Mouse (Mus musculus) induced T-regulatory cell, adult 2 months (primary cell): ENCODE measurements around the gene Mospd1.

Experiments used
- DNase-seq: peaks from one replicate; pipeline ENCODE4 v3.0.0-alpha.2; 2012; ENCODE audit warnings: low read depth

Mospd1 gene

DNA sequence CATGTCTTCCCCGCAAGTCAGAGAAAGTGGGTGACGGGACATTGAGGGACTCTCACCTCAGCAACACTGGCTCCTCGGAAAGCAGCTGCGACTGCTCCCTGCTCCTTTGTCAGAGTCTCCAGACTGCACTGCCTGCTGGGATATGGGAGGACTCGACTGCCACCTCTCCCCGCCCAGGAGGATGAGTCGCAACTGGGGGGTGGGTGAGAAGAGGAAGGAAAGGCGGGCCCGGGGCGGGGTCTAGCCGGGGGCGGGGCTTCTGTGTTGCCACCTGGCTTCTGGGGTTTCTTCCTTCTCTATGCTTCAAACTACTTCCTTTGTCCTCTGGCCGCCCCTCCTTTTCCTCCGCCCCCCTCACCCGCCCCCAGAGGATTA, at the start of gene Mospd1:
Gene Mospd1, minus strand, starts transcription at position 137 of the 375 bp plus-strand sequence.
- peak; percentile 89 for DNase-seq

DNA sequence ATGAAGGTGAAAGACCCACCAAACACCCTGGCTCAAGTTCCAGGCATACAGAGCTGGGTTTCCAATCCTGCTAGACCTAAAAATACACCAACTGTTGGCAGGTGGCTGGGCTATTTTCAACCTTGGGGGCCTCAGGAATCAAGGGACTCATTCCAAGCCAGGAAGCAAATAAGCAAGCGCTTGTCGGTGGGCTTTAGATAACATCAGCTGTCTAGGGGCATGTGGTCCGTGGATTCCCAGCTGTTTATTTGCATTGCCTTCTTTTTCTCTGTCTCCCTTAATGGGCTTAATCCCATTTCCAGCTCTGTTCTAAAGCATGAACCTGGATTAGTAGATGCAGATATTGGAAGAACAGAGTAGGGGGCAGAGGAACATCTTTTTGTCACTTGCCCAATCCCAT, 16.1 kb upstream of the Mospd1 start:
- no peak for DNase-seq

DNA sequence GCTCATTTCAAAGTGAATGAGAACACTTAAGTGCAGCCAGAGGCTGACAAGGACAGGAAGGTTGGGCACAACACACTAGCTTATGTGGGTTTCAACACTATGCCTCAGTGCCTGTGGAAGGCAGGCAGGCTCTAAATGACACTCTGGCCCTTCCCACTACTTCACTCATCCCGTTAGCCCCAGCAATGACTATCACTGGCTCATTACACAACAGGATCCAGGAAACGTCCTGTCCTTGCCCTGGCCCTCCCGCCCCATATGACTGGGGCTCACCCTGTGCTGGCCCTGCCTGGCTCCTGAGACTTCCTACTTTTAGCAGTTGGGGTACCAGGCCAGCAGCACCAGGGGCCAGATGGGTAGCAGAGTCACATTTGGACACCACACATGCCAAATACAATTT, 12.8 kb upstream of the Mospd1 start:
- no peak for DNase-seq

DNA sequence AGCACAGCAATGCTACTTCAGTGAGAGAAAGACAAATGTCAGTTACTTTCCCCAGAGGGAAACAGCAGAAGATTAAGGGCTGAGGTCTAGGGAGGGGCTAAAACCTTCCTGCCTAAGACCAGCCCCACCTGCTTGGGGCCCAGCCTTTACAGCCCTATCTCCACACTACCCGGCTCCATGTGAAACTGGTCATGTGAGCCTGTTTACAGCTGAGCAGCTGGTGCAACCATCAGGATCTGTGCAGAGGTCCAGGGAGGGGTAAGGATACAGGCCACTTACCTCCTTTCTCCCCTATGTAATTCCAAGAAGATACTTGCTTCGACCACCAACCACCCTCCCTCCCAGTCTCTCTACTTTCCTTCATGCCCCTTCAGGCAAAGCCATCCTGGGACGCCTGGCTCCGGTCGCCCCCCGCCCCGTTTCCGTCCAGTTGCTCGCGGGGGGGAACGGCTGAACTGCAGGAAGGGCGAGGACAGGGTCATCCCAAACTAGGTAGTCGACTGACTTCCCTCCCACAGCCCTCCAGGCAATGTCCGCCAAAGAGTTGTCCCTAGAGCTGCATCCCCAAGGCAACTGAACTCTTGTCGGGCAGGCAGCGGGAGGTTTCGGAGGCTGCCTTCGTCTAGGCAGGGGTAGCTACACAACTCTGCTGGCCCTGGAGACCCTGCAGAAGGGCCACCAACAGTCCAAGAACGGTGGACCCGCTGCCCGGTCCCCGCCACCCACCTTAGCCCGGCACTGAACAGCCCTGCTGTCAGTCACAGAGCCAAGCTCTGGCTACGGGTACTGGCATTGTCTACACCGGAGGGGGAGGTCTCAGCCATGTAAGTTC, 552 bp downstream of the Mospd1 start:
- peak; percentile 37 for DNase-seq

- DNase-seq = no peak
These were observed 5.5 kb downstream of the Mospd1 start for GRCm38 (mm10) chrX:53364668-53365383.

- no peak for DNase-seq
These were observed 21.9 kb downstream of the Mospd1 start for GRCm38 (mm10) chrX:53348374-53348773.

- DNase-seq = peak; percentile 60
These were observed 28.8 kb downstream of the Mospd1 start for GRCm38 (mm10) chrX:53341531-53341930.

GRCm38 (mm10) chrX:53337355-53337754, 32.9 kb downstream of the Mospd1 start:
- DNase-seq = no peak

DNA sequence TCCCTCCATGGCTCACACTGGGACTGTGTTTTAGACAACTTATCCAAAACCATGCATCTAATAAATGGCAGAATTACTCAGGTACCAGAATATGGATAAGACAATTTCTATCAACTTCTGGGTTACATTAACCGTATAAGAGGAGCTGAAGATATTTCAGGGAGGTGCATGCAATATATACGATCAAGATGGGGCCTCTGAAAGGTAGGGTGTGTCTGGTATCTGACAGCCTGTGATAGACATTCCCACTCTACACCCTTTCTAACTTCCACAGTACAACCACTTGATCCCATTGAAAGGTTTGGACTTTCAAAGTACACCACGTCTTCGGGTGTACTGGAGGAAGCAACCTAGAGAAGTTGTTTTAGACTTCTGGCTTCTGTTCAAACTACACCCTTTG, 39.9 kb downstream of the Mospd1 start:
- DNase-seq = no peak

DNA sequence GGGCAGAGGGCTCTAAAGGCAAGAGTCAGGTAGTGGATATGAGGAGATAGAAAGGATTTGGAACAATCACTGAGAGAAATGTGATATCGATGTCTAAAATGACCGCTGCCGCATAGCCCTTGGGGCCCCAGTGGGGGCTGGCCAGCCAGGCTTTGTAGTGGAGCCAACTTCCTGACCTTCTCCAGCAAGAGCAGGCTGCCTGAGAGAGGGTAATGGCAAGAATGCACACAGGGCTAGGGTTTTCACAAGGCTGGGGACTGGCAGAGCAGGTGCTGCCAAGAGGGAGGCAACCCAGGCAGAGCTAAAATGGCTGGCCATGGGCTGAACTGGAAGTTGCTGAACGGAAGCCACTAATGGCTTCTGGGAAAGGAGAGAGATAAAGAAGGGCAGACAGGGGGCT, 49.2 kb downstream of the Mospd1 start:
- DNase-seq = no peak

- no peak for DNase-seq
These were observed 49.7 kb downstream of the Mospd1 start for GRCm38 (mm10) chrX:53320564-53320963.
